Mouse (Mus musculus): ENCODE data around the gene Olfr1395.

Gene Olfr1395

DNA sequence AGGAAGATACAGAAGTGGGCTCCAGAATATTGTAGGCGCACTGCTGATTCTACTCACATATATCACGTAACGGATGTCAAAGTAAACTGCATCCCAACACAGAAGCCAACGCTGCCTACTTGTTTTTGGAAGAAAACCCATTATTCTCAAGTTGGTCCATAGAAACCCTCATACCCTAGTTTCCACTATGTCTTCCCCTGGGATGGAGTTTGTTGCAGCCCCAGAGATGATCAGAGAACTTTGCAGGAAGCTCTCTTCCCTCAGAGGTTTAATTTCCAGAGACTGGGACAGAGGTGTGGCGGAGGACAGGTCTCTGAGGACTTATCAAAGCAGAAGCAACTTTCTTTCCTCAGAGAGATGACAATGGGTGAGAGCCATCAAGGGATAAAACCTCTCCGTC lies at the start of gene Olfr1395:
Gene Olfr1395 (plus strand): TSS at position 301 of the 400 bp plus-strand sequence.
- no peak for DNase-seq

DNA sequence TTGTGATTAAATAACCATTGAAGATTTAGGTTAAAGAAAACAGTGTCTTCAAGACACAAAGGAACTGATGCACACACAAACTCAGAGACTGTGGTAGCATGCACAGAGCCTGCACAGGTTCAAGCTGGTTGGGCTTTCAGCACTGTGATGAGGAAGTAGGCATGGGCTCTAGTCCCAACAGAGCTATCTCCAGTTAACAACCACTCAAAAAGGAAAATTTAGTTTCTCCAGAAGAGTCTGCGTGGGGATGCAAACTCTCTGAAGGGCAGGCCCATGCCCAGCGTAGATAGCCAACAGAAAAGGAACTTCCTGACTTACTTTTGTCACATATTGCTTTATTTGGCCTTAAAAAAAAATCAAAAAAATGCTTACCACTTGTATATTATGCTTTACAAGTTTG lies 49.3 kb upstream of the Olfr1395 start:
- no peak for DNase-seq

DNA sequence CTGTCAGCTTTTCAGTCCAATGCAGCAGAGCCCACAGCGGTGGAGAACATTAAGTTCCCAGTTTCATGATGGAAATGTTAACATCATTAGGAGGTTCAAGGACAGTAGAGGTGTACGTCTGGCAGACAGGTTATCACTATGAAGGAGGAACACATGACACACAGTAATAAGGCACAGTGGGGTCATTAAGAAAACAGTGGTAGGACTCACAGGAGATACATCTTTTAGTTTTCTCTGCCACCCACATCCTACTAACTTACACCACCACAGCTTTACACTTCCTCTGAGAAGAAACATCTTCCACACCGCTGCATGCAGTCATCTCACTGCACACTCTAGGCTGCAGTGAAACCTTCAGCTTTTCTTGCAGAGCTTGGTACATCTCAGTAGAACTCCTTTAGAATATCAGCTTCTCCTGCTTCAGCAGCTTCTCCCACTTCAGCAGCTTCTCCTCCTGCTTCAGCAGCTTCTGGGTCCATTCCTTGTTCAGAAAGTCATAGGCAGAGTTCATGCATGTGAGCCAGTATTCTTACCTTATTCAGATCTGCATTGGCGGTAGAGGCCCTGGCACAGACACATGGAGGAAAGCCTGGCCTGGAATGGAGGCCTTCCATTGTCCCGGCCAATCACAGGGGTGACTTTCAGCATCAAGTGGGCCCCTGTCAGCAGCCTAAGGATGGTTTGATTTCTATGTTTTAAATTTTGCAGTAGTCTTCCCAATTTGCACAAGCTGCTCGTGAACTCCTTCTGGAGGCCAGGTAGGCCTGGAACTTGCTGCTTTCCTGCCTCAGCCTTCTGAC lies 48.0 kb upstream of the Olfr1395 start:
- no peak for DNase-seq

DNA sequence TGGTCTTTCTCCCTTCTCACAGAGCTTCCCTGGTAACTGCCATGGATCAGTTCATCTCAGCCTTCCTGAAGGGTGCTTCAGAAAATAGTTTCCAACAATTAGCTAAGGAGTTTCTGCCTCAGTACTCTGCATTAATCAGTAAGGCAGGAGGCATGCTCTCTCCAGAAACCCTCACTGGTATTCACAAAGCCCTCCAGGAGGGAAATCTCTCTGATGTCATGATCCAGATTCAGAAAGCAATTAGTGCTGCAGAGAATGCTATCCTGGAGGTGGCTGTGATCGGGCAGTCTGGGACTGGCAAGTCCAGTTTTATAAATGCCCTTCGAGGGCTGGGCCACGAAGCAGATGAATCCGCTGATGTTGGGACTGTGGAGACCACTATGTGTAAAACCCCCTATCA lies 46.7 kb upstream of the Olfr1395 start:
- no peak for DNase-seq

DNA sequence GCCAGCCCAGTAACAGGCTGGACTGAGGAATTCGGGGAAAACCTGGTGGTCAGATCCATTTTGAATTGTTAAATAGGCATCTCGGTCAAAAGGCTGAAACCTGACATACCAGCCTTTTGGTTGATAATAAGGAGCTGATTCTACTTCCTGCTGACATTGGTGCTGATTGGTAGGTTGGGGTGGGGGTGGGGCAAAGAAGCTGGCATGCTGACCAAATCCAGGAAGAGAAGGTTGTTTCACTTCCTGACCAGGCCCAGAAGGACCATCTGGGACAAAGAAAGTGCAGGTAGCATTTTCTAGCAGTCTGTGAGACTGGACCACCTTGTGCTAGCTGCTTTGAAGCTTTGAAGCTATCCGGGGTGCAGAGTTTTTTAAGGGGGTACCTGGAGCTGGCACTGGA lies 41.7 kb upstream of the Olfr1395 start:
- peak in 1 of 2 experiments; percentile 9 for DNase-seq

DNA sequence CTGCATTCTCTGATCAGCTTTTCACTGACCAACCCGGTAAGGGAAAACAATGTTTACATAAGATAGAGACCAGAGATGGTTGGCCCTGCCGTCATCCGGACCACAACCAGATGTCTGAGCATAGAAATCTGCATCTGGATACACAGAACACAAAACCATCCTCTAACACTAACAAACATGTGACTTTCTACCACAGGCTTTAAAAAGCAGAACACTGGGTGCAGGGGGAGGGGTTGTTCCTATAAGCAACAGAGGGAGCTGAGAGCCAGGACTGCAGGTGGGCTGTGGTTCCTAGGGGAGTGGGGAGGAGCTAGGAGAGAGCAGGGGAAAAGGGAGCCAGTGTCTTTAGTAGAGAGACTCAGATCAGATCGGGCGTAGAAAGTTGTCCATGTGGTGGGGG lies 40.6 kb upstream of the Olfr1395 start:
- DNase-seq, result peak in 1 of 2 experiments; percentile 4

DNA sequence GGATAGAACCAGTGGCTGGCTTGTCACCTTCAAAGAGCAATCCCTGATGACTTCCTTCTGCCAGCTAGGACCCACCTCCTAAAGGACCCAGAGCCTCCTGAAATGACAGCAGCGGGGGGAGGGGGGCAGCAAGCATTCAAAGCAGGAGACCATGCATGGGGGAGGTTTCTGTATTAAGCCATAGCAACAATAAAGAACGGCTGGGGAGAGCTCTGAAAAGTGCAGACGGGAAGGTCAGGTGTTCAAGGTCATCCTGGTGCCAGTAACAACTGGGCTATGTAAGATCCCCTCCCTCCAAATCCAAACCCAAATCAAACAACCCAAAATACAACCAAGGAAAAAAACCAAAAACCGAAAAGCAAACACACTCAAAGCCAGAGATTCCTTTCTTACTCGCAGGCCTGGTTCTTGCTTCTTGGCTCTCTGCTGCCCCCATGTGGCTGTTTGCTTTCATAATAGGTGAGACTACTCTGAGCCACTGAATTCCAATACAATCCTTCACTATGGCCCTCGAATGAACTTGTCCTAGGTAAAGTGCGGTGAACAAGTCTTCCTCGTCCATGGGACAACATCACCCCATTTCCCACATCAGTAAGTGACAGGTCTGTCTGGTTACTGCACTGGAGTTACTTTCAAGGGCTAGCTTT lies 38.9 kb upstream of the Olfr1395 start:
- DNase-seq, result peak; percentile 67 to 88

DNA sequence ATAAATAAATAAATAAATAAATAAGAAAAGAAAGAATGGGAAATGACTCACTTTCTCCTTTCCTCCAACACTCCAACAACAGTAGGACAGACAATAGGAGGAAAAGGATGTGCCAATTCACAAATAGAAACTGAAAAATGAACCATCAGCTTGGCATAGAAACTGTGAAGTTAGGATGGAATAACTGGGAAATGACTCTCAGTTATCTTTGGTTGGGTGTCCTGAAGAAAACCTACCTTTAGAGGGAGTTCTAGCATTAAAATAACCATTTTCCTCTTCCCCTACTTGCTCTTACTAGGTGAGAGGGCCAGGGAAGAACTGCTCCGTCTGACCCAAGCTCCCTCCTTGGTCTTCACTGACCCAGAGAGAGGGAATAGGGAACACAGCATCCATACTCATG lies 36.3 kb upstream of the Olfr1395 start:
- DNase-seq, result no peak

DNA sequence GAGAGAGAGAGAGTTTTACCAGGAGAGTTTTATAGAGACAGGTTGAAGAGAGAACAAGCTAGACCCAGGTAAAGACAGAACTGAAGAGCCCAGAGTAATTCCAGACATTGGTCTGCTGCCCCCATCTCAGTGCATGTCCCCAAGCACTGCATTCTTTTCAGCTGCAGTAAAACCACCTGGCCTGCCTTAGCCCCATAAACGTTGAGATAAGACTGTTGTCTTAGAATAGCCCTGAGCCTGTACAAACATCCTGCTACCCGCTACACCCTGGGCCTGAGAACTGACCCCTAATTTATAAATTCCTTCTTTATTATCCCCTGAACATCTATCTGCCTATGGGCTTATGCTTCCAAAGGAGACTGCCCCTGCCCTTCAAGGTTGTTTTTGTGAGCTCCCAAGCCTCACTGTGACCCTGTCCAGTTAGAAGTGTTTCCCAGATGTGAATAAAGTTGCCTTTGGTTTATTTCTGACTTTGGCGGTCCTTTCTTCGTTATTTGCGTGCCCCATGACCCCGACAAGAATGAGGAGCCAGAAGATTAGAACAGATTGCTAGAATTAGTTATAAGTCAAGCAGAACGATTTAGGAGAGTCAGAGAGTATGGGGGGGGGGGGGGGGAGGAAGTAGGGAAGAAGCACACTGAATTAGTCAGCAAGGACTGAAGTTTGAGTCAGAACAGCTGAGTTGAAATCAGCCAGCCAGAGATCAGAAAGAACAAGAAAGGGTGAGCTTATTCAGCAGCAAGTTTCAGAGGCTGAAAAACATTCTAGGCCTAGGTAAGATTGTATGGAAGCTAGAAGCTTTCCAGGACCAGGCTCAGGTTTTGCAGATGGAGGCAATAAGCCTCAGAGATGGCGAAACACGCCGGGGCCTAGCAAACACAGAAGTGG lies 34.2 kb upstream of the Olfr1395 start:
- DNase-seq, result no peak

DNA sequence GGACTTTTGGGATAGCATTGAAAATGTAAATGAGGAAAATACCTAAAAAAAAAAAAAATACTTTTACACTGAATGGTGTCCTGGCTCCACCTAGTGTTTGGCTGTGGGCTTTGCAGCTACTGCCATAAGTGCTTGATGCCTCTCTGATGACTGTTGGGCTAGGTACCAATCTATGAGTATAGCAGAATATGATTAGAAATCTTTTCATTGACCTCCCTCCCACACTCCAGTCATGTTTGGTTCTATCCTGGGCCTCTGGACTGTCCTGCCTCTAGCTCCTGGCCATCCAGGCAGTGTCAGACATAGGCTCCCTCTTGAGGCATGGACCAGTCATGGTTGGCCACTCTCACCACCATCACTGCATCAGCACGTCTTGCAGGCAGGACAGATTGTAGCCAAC lies 33.2 kb upstream of the Olfr1395 start:
- peak in 1 of 2 experiments; percentile 43 for DNase-seq

DNA sequence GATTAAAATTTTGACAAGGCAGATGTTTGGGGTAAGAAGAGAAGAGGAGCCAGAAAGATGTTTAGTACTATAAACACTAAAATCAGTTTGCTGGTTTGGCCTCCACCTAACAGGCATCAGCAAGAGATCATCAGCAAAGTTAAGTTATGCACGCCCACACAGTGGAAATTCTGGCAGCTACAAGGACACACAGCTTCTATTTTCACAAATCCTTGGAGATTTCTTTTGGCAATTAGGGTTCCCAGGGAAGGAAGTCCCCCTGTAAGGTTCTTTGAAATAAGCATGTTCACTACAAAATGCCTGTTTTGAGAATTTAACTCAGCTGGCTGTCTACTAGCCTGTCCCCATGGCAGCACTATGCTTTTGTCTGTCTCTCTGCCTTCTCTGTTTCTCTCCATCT lies 31.1 kb upstream of the Olfr1395 start:
- no peak for DNase-seq

DNA sequence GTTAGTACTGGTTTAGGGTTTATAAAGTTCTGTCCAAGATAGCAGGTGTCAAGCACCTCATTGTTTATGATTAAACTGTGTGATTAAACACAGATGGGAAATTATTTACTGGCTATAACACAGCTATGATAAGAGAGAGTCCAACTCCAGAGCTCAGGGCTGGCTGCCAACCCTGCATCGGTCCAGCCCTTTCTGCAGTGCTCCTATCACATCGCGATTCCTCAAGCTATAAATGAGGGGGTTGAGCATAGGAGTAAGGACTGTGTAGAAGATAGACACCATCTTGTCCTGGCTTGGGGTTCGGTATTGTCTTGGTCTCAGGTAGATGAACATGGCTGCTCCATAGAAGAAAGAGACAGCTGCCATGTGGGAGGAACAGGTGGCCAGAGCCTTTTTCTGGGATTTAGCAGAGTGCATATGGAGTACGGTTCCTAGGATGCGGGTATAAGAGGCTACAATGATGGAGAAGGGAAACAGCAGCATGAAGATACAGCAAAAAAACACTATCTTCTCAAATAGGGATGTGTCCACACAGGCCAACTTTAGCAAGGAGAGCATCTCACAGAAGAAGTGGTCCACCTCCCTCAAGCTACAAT lies 29.4 kb upstream of the Olfr1395 start:
- DNase-seq, result no peak

DNA sequence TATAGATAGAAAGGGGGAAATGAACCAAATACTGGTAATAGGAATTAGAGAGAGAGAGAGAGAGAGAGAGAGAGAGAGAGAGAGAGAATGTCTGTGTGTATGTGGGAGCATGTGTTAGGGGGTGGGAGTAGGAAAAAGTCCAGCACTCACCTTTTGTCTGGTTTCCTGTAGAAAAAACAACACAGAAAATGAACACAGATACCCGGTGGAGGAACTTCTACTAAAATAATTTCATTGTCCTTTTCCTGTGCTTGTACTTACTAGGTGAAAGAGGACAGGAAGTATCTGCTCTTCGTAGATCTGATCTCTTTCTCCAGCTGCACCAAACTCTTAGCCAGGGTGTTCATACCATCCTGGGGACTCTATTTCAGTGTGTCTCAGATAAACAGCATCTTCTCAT lies 27.9 kb upstream of the Olfr1395 start:
- no peak for DNase-seq

DNA sequence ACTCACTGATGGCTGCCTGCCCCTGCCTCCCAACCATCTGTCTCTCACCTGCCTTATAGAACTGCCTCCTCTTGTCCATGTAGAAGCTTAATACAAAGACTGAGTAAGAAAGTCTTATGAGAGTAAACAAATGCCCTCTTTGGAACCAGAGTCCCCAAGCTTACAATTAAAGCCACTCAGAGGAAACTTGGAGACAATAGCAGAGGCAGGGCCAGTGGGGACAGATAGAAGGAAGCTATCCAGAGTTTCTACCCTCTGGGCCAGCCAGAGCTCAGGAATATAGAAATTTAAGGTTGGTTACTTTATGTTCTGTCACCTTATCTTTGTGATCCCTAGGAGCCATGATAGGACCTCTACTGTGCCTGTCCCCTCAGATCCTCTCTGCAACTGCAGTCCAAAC lies 27.3 kb upstream of the Olfr1395 start, which contains the start of gene Olfr1396:
Gene Olfr1396 (minus strand): TSS at position 101 of the 400 bp plus-strand sequence.
- no peak for DNase-seq

DNA sequence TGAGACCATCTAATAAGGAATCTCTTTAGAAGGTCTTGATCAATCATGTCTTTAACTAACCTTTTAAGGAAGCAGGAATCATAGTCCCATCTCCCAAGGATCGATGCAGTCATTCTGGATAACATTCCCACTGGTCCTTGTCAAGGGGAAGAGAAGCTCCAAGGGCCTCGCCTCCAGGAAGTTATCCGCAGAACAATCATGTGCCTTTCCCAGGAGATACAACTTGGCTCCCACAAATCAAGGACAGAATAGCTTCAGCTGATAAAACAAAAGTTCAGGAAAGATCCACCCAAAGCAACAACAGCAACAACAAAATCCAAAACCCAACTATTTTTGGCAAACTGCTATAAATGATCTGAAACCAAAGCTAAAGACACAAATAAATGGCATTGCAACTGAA lies 22.4 kb upstream of the Olfr1395 start:
- no peak for DNase-seq

DNA sequence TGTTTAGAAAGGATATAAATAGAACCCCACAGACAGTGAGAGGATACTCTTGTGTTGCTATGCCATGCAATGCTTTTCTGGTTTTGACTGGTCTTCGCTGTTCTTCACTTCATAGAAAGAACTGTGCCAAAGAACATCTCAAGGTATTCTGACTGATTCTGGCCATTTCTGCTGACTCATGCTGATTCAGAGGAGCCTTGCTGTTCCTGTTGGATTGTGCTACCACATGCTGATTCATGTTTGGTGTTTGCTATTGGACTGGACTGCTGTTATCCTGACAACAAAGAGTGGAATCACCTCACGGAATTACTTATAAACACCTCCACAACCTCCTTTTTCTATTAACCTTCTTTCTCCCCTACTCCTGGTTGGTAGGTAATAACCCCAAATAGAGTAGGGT lies 17.9 kb upstream of the Olfr1395 start:
- DNase-seq, result no peak

DNA sequence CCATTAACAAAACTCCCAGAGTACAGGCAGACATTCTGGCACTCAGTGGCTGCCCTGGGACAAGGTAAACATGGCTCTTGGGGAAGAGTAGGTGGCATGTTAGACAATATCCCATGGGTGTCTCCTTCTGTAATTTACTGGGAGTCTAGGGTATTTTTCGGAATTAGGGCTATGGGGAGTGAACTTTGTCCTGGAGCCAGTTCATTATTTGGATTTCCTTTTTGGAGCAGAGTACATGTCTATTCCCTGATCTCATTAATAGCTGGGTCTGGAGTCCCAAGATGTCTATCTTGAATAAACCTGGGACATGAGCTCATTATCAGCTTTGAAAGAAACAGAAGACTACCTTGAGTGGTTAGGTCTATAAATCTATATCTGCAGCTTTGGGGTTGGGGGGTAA lies 12.0 kb downstream of the Olfr1395 start, which contains the start of gene Olfr1394:
Gene Olfr1394 (plus strand): TSS at position 301 of the 400 bp plus-strand sequence.
- no peak for DNase-seq

DNA sequence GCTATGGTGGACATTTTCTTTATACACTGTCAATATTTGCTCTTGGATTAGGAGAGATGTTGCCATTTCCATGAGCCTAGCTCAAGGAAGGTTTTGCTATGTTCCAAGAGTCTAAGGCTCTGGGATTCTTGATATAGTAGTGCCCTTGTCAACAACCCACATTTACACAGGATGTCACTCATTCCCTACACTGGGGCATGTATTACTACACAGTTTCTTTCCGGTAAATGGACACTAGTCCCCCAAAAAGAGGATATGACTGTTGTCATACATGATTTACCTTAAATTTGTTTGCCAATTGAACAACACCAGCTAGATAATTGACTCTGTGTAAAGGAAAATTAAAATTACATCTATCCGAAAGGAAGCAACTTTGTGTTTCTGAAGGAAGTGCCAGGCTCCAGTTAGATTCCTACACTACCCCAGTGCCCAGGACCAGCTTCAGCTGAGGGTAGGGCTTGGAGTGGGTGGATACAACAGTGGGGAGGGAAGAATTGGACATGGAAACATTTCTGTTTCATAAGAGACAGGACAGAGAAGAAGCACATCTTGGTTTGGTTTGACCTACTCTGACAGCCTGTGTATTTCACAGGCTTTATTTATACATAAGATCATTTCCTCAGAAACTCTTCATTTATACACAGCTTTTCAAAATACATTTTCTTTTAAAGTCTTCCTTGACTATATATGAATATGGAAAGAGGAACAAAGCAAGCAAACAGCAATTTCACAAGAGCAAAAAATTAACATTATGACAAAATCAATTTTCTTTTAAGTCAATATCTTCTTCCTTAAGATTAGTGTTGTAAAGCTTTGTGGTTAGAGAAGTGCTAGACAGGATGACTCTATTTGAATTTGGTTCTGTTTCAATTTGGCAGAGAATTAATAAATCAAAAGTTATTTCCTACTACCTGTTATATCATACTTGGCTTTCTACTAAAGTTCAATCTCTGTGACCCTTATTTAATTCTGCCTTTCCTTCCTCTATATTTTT lies 15.0 kb downstream of the Olfr1395 start:
- DNase-seq, result no peak

DNA sequence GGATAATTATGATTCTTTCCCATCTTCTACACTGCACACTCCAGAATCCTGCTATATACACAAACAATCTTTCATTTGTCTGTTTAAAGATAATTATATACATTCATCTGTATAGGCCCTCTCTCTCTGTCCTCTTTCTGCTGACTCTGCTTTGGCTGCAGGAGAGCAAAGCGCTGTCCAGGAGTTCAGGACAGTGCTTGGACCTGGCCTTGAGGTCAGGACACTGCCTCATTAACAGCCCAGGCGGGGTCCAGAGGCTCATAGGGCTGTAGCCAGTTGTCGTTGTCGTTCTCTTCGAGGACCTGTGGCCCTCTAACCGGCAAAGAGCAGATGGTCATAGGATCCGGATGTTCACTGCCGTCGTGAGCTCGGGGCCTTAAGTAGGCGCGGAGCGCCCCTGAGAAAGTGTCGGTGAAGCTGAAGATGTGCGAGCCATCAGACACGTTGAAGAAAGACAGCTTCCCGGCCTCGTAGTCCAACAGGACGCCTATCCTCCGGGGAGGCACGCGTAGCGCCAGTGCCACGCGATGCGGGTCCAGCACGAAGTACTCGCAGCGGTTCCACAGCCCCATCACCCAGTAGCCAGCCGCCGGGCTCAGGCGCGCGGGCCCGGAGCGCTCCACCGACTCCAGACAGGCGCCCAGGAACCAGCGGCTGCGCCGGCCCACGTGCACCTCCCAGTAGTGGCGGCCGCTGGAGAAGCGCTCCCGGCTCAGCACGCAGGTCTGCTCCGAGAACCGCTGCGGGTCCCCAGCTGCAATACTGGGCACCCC lies 27.0 kb downstream of the Olfr1395 start:
- DNase-seq, result no peak

DNA sequence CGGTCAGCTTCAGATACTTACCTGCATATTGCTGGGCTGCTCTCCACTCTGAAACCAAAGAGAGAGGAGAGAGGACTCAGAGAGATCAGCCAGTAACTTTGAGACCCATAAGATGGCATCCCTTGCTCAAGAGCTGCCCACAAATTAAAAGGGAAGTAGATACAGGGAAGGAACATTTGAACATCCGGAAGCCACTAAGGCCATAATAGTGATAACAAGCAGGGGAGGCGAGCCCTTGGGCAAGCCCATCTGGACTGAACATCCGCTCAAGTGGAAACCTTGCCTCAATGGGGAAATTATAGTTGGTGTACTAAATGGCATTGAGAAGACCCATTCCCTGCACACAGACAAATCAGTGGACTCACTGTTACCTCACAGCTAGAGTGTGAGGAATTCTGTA lies 28.5 kb downstream of the Olfr1395 start:
- no peak for DNase-seq

DNA sequence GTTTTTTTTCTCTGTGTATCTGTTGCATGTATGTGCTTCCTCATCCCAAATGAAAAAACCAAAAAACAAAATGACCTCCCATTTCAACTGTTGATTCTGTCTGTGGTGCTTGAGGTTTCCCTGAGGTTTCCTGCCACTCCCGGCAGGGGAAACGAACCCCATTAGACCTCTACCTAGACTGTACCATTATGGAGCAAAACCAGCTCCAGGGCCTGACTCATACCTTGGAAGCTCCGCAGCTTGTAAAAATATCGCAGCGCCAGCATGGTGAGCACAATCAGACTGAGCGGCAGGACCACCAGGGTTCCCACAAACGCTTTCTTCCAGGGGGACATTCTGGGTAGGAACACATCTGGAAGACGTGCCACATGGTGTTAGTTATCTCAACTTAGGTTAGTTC lies 33.3 kb downstream of the Olfr1395 start:
- no peak for DNase-seq
